Mouse (Mus musculus) lung, postnatal 14 days (tissue): Measurements from ENCODE around the gene Cda.
"Not testable (repeated sequence)": the region's sequence is repeated elsewhere in the genome, so short reads cannot be mapped to it uniquely, and the experiment has no call there.

Experiments
- DNase-seq: peaks from one replicate; pipeline ENCODE4 v3.0.0; 2021

The Cda gene

GRCm38 (mm10) chr4:138330264-138330671 is 37.5 kb downstream of the Cda start:
- no peak for DNase-seq

- DNase-seq: no peak
These were observed 39.8 kb downstream of the Cda start for GRCm38 (mm10) chr4:138327891-138328470.

GRCm38 (mm10) chr4:138327155-138327554 is 40.6 kb downstream of the Cda start:
- not testable (repeated sequence) for DNase-seq

GRCm38 (mm10) chr4:138326077-138326695 is 41.6 kb downstream of the Cda start, which contains the start of gene Pink1:
Gene Pink1 (minus strand): TSS chr4:138326307.
- peak; percentile 93 for DNase-seq

- DNase-seq: peak; percentile 98
These were observed 42.2 kb downstream of the Cda start for GRCm38 (mm10) chr4:138325466-138326076.

GRCm38 (mm10) chr4:138324451-138324850 is 43.3 kb downstream of the Cda start:
- no peak for DNase-seq

- no peak for DNase-seq
These were observed 44.0 kb downstream of the Cda start for GRCm38 (mm10) chr4:138323753-138324152.

- DNase-seq: no peak
These were observed 45.1 kb downstream of the Cda start for GRCm38 (mm10) chr4:138322692-138323091.

- no peak for DNase-seq
These were observed 46.3 kb downstream of the Cda start for GRCm38 (mm10) chr4:138321488-138321887.

GRCm38 (mm10) chr4:138320711-138321110 is 47.1 kb downstream of the Cda start:
- no peak for DNase-seq

- DNase-seq: peak; percentile 88
These were observed 48.3 kb downstream of the Cda start for GRCm38 (mm10) chr4:138319508-138319907.

- DNase-seq: peak; percentile 65
These were observed 49.1 kb downstream of the Cda start for GRCm38 (mm10) chr4:138318509-138319266.

GRCm38 (mm10) chr4:138316369-138316768 is 51.4 kb downstream of the Cda start:
- DNase-seq: no peak

- peak; percentile 16 for DNase-seq
These were observed 52.0 kb downstream of the Cda start for GRCm38 (mm10) chr4:138315781-138316180.

- DNase-seq: no peak
These were observed 54.0 kb downstream of the Cda start for GRCm38 (mm10) chr4:138313795-138314194.

GRCm38 (mm10) chr4:138313021-138313420 is 54.8 kb downstream of the Cda start:
- DNase-seq: no peak

- DNase-seq: no peak
These were observed 55.7 kb downstream of the Cda start for GRCm38 (mm10) chr4:138312105-138312504.

GRCm38 (mm10) chr4:138311595-138311994 is 56.2 kb downstream of the Cda start:
- DNase-seq: peak; percentile 64

- DNase-seq: no peak
These were observed 57.4 kb downstream of the Cda start for GRCm38 (mm10) chr4:138310311-138310910.

GRCm38 (mm10) chr4:138307739-138308138 is 60.1 kb downstream of the Cda start:
- no peak for DNase-seq

- no peak for DNase-seq
These were observed 60.8 kb downstream of the Cda start for GRCm38 (mm10) chr4:138307025-138307424.

GRCm38 (mm10) chr4:138304340-138305104 is 63.3 kb downstream of the Cda start, which contains the start of gene Ddost:
Gene Ddost (plus strand): TSS chr4:138304730.
- peak; percentile 98 for DNase-seq
